Mouse (Mus musculus): Measurements from ENCODE around the gene Pnkp. TPM values are rescaled to one million over a fixed set of nuclear protein-coding genes. Genes with fewer than 3 reads are reported as not detected.
A peak's percentile ranks its signal among the peaks of the same experiment; 100 is the strongest.

Gene Pnkp
- polyA plus RNA-seq, 2 experiments = 23.8 to 32.0 TPM

DNA sequence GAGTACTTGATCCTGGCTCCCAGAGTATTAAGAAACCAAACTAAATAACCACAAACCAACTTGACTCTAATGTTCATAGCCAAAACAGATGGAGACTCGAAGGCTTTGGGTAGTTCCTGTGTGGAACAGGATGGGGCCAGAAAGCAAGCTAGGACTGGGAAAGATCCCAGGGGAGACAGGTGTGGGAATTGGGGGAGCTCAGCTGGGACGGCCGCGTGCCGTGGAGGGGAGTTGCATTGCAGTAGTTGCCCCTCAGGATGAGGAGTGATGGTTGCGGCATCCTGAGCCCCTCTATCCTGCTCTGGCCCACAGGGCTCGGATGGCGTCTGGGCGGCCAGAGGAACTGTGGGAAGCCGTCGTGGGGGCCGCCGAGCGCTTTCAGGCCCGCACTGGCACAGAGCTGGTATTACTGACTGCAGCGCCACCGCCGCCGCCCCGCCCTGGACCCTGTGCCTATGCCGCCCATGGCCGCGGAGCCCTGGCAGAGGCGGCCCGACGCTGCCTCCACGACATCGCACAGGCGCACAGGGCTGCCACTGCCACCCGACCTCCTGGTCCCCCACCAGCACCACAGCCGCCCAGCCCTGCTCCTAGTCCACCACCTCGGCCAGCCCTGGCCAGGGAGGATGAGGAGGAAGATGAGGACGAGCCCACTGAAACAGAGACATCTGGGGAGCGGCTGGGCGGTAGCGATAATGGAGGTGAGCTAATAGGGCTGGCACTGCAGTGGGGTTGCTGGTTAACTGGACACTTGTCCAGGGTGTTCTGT lies 4.5 kb upstream of the Pnkp start:
- H3K4me2 ChIP-seq (replicated peaks; ENCODE audit: low read depth, low read length, severe bottlenecking) = no peak overlapping the region
- WGBS = 92% methylated on average over 34 of the region's 36 CpGs

DNA sequence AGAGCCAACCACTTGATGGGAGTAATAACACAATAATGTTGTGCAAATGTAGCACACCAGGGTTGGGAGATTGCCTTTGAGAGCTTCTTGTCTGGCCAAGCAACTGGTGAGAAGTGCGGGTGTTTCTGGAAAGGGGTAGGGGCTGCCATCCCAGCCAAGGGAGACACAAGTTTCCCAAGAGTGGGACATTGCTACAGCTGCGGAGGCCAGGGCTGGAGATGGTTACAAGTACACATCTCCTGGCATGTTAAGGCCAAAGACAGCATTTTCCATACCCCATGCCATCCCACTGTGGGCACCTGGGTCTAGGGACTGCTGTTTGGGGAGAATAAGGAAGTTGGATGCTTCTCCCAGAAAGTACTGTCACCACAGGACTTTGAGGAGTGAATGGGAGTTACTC lies 3.9 kb upstream of the Pnkp start:
- Histone ChIP-seq H3K27me3 (ENCODE audit: control insufficient read depth, insufficient read depth, low read length) (no peaks in the 10 kb centered on the region), H3K4me2 (replicated peaks; ENCODE audit: low read depth, low read length, severe bottlenecking) (no peak overlapping the region), H3K9ac (ENCODE audit: low read depth, low read length, severe bottlenecking) (no peak overlapping the region), H3K4me1 (ENCODE audit: control insufficient read depth, insufficient read depth, low read length) (peaks cover 27% of the 10 kb centered on the region), H3K4me3 (replicated peaks; ENCODE audit: low read length) (no peak overlapping the region), H3K9me3 (ENCODE audit: control insufficient read depth, low read length) (no peaks in the 10 kb centered on the region), H3K27ac (replicated peaks; ENCODE audit: low read depth, low read length) (no peak overlapping the region), H3K36me3 (ENCODE audit: control insufficient read depth, insufficient read depth, low read length) (peaks cover 16% of the 10 kb centered on the region)
- no peak for DNase-seq (ENCODE audit: low spot score)
- no peak for TF ChIP-seq POLR2A (IDR thresholded peaks at IDR 0.05; ENCODE audit: borderline replicate concordance, extremely low read depth, insufficient read depth, insufficient read length)
- 95% methylated on average over 2 of the region's 2 CpGs for WGBS
- ATAC-seq (ENCODE audit: low FRiP score, low read depth) = no peak

More for the DNA sequence above, 4.5 kb upstream of the Pnkp start:
- Histone ChIP-seq H3K9me3 (ENCODE audit: control insufficient read depth, low read length) (no peaks in the 10 kb centered on the region), H3K27me3 (ENCODE audit: control insufficient read depth, insufficient read depth, low read length) (no peaks in the 10 kb centered on the region), H3K27ac (replicated peaks; ENCODE audit: low read depth, low read length) (no peak overlapping the region), H3K36me3 (ENCODE audit: control insufficient read depth, insufficient read depth, low read length) (peaks cover 16% of the 10 kb centered on the region), H3K9ac (ENCODE audit: low read depth, low read length, severe bottlenecking) (no peak overlapping the region), H3K4me1 (ENCODE audit: control insufficient read depth, insufficient read depth, low read length) (peaks cover 28% of the 10 kb centered on the region), H3K4me3 (replicated peaks; ENCODE audit: low read length) (no peak overlapping the region)
- DNase-seq (ENCODE audit: low spot score) (no peak), ATAC-seq (ENCODE audit: low FRiP score, low read depth) (no peak)
- TF ChIP-seq POLR2A (IDR thresholded peaks at IDR 0.05; ENCODE audit: borderline replicate concordance, extremely low read depth, insufficient read depth, insufficient read length) = no peak

DNA sequence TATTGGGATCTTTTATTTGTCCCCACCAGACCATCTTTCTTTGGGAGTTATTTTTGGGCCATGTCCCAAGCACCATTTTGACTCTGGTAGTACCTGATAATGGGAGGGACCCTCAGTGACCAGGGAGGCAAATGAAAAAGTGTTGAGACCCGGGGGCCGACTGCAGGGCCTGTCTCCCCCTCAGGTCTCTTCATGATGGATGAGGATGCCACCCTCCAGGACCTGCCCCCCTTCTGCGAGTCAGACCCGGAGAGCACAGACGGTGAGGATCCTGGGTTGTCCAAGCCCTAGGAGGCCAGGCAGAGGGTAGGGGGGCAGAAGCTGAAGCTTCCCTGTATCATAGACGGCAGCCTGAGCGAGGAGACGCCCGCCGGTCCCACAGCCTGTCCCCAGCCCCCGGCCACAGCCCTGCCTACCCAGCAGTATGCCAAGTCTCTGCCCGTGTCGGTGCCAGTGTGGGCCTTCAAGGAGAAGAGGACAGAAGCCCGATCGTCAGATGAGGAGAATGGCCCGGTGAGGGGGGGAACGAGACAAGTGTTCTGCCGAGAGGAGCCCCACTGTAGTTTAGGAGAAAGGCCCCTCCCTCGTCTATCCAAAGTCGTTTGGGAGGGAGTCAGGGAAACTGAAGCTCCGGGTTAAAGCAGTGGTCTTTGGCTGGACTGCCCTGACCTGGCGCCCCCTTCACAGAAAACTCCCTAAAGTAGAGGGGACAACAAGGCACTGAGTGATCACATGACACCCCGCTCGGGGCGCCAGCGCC lies 3.2 kb upstream of the Pnkp start:
- Histone ChIP-seq H3K36me3 (ENCODE audit: control insufficient read depth, insufficient read depth, low read length) (peaks cover 16% of the 10 kb centered on the region), H3K9ac (ENCODE audit: low read depth, low read length, severe bottlenecking) (peak overlapping the region; percentile 54), H3K9me3 (ENCODE audit: control insufficient read depth, low read length) (no peaks in the 10 kb centered on the region), H3K27me3 (ENCODE audit: control insufficient read depth, insufficient read depth, low read length) (no peaks in the 10 kb centered on the region), H3K4me1 (ENCODE audit: control insufficient read depth, insufficient read depth, low read length) (peaks cover 27% of the 10 kb centered on the region), H3K27ac (replicated peaks; ENCODE audit: low read depth, low read length) (peak overlapping the region; percentile 84), H3K4me3 (replicated peaks; ENCODE audit: low read length) (peak overlapping the region; percentile 51), H3K4me2 (replicated peaks; ENCODE audit: low read depth, low read length, severe bottlenecking) (peak overlapping the region; percentile 95)
- TF ChIP-seq POLR2A (IDR thresholded peaks at IDR 0.05; ENCODE audit: borderline replicate concordance, extremely low read depth, insufficient read depth, insufficient read length) = no peak
- 31% methylated on average over 26 of the region's 26 CpGs for WGBS
- ATAC-seq (ENCODE audit: low FRiP score, low read depth) (no peak), DNase-seq (ENCODE audit: low spot score) (no peak)

DNA sequence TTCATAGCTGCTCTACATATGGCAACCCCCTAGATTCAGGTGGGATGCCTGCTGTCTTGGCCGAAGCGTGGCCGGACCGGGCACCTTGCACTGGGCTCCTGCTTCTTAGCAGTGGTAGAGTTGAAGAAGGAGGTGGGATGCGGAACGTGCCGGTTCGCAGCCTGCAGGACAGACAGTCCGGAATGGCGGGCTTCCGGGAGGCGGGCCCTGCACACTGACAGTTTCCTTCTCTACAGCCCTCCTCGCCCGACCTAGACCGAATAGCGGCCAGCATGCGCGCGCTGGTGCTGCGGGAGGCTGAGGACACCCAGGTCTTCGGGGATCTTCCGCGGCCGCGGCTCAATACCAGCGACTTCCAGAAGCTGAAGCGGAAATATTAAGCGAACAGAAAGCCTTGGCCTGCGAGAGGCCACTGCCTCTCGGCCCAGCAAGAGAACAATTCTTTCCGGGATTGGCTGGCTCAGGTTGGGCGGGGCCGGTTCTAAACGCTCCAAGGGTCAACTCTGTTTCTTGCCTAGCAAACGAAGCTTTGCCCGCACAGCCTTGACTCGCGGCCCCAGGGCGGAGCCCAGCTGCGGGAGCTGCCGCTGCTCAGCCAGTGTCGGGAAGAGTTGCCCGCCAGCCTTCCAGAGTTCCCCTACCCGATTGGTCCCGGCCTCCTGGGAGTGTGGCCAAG lies 2.4 kb upstream of the Pnkp start:
- WGBS = 2% methylated on average over 45 of the region's 45 CpGs
- DNase-seq (ENCODE audit: low spot score) (peak; percentile 76), ATAC-seq (ENCODE audit: low FRiP score, low read depth) (peak; percentile 17; the same call in 1 of the 2 replicates)
- Histone ChIP-seq H3K4me2 (replicated peaks; ENCODE audit: low read depth, low read length, severe bottlenecking) (peak overlapping the region; percentile 95), H3K9me3 (ENCODE audit: control insufficient read depth, low read length) (no peaks in the 10 kb centered on the region), H3K4me3 (replicated peaks; ENCODE audit: low read length) (peak overlapping the region; percentile 51), H3K36me3 (ENCODE audit: control insufficient read depth, insufficient read depth, low read length) (peaks cover 16% of the 10 kb centered on the region), H3K9ac (ENCODE audit: low read depth, low read length, severe bottlenecking) (peak overlapping the region; percentile 54), H3K27ac (replicated peaks; ENCODE audit: low read depth, low read length) (peak overlapping the region; percentile 84), H3K27me3 (ENCODE audit: control insufficient read depth, insufficient read depth, low read length) (no peaks in the 10 kb centered on the region), H3K4me1 (ENCODE audit: control insufficient read depth, insufficient read depth, low read length) (peaks cover 27% of the 10 kb centered on the region)
- TF ChIP-seq POLR2A (IDR thresholded peaks at IDR 0.05; ENCODE audit: borderline replicate concordance, extremely low read depth, insufficient read depth, insufficient read length) = peak; percentile 53; the same call in 1 of the 2 replicates

DNA sequence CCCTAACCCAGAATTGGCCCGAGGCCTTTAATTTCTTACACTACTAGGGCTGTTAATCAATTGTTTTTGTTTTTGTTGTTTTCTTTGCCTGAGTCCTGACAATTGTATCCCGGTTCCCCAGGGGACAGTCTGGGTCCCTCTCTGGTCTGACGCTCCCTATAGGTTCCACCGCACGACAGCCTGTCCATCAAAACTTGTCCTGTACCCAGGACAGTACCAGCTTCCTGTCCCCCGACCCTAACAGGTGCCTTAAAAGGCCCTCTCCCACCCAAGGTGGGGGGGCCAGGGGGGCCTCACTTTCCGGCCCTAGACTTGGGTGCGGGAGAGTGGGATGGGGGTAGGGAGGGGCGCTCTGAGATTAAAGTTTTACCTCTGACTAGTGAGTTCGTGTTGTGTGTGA lies 1.9 kb upstream of the Pnkp start:
- no peak for TF ChIP-seq POLR2A (IDR thresholded peaks at IDR 0.05; ENCODE audit: borderline replicate concordance, extremely low read depth, insufficient read depth, insufficient read length)

More for the DNA sequence above, 1.9 kb upstream of the Pnkp start:
- Histone ChIP-seq H3K27ac (replicated peaks; ENCODE audit: low read depth, low read length) (peak overlapping the region; percentile 84), H3K4me3 (replicated peaks; ENCODE audit: low read length) (peak overlapping the region; percentile 51), H3K4me1 (ENCODE audit: control insufficient read depth, insufficient read depth, low read length) (peaks cover 27% of the 10 kb centered on the region), H3K36me3 (ENCODE audit: control insufficient read depth, insufficient read depth, low read length) (peaks cover 16% of the 10 kb centered on the region), H3K9me3 (ENCODE audit: control insufficient read depth, low read length) (no peaks in the 10 kb centered on the region), H3K4me2 (replicated peaks; ENCODE audit: low read depth, low read length, severe bottlenecking) (peak overlapping the region; percentile 95), H3K9ac (ENCODE audit: low read depth, low read length, severe bottlenecking) (peak overlapping the region; percentile 54), H3K27me3 (ENCODE audit: control insufficient read depth, insufficient read depth, low read length) (no peaks in the 10 kb centered on the region)
- ATAC-seq (ENCODE audit: low FRiP score, low read depth) (no peak), DNase-seq (ENCODE audit: low spot score) (no peak)
- 47% methylated on average over 10 of the region's 10 CpGs for WGBS

Data from limb, embryonic 14.5 days (tissue).